Mouse (Mus musculus): Measurements from ENCODE around the gene Slc15a1. TPM values are rescaled to one million over a fixed set of nuclear protein-coding genes. Genes with fewer than 3 reads are reported as not detected.

The Slc15a1 gene
- polyA plus RNA-seq, 1 experiment = 0.07 TPM

DNA sequence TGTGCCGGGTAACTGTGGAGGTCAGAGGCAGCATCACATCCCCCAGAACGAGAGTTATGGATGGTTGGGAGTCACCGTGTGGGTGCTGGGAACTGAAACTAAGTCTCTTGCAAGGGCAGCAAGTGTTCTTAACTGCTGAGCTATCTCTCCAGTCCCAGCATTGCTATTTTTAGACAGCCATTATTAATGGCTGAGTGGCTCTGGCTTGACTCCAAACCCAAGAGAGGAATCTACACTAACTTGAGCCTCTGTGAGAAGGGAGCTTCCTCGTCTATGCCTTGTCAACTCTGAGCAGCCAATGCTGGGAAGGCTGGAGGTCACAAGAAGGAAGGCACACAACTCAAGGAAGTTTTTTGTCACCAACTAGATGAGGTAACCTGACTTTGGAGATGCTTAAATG is 16.7 kb upstream of the Slc15a1 start:
- DNase-seq (ENCODE audit: low read depth) = peak; percentile 56
- TF ChIP-seq CTCF (IDR thresholded peaks at IDR 0.05; ENCODE audit: borderline replicate concordance, extremely low read depth, insufficient read depth, insufficient read length) (no peak), POLR2A (IDR thresholded peaks at IDR 0.05; ENCODE audit: borderline replicate concordance, extremely low read depth, insufficient read depth, insufficient read length, poor library complexity, severe bottlenecking) (no peak)

DNA sequence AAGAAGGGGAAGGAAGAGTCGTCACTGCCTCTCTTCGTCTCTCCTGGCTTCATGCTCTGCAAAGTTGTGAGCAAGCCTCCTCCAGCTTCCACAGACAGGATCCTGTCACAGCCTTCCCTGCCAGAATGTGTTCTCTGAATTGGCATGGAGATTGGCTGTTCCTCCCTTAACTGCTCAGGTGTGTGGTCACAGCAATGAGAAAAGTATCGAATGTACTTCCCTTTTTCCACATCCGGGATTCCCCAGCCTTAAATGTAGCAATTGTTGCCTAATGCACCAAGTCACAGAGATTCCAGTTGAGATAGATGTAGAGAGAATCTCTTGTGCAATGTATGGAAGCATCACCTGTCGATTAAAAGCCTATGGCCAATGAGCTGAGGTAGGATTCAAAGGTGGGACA is 11.8 kb upstream of the Slc15a1 start:
- DNase-seq (ENCODE audit: low read depth) = no peak
- TF ChIP-seq POLR2A (IDR thresholded peaks at IDR 0.05; ENCODE audit: borderline replicate concordance, extremely low read depth, insufficient read depth, insufficient read length, poor library complexity, severe bottlenecking) (no peak), CTCF (IDR thresholded peaks at IDR 0.05; ENCODE audit: borderline replicate concordance, extremely low read depth, insufficient read depth, insufficient read length) (no peak)

DNA sequence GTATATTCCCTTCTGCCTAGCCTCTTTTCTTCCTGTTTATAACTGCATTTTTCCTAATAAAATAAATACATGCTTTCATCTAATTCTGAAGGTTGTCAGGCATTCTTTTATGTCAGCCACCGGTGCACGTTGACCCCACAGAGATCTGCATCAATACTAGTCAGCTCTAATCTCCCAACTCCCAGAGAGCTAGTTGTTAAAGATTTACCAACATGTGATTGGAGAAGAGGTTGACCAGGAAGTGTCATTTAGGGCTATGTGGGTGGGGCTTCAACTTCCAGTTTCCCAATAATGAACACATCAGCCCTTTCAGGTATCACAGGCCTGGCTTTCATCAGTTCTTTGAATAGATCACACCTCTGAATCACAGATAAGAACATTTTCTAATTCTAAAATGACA is 3.9 kb upstream of the Slc15a1 start:
- TF ChIP-seq POLR2A (IDR thresholded peaks at IDR 0.05; ENCODE audit: borderline replicate concordance, extremely low read depth, insufficient read depth, insufficient read length, poor library complexity, severe bottlenecking) (no peak), CTCF (IDR thresholded peaks at IDR 0.05; ENCODE audit: borderline replicate concordance, extremely low read depth, insufficient read depth, insufficient read length) (no peak)
- DNase-seq (ENCODE audit: low read depth) = no peak

DNA sequence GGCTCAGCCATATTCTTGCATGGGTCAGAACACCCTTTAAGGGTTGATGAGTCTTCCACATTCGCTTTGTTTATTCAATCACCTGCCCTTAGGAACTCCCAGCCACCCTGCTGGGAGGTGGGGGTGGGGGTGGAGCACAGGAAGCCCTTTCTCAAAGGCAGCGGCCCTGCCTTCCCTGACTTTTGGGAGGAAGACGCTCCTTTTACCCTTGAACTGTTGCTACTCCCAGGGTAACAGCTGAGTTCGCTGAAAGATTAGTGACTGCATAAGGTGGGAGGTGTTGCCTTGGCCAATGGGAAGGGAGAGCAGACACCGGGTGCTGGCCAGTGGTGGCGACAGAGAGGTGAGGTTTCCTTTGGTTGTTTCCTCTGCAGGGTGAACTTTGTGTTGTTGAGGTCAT is 1.3 kb upstream of the Slc15a1 start:
- DNase-seq (ENCODE audit: low read depth) = no peak
- TF ChIP-seq CTCF (IDR thresholded peaks at IDR 0.05; ENCODE audit: borderline replicate concordance, extremely low read depth, insufficient read depth, insufficient read length) (no peak), POLR2A (IDR thresholded peaks at IDR 0.05; ENCODE audit: borderline replicate concordance, extremely low read depth, insufficient read depth, insufficient read length, poor library complexity, severe bottlenecking) (no peak)

DNA sequence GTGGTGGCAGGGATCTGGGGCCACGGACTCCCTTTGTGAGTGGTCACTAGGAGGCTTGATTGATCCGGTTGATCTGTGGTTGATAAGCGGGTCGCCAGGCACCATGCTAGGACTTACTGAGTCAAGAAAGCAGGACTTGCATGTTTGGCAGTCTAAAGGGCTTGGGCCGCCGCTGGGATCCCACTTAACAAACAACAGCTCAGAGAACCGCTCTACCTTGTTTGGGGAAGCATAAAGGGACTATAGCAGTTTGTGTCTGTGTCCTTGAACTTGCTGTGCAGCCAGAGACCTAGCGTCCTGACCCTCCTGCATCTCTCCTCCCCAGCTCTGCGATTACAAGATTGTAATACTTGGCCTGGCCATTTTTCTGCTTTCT is 421 bp upstream of the Slc15a1 start:
- DNase-seq (ENCODE audit: low read depth) = no peak
- TF ChIP-seq POLR2A (IDR thresholded peaks at IDR 0.05; ENCODE audit: borderline replicate concordance, extremely low read depth, insufficient read depth, insufficient read length, poor library complexity, severe bottlenecking) (no peak), CTCF (IDR thresholded peaks at IDR 0.05; ENCODE audit: borderline replicate concordance, extremely low read depth, insufficient read depth, insufficient read length) (no peak)

DNA sequence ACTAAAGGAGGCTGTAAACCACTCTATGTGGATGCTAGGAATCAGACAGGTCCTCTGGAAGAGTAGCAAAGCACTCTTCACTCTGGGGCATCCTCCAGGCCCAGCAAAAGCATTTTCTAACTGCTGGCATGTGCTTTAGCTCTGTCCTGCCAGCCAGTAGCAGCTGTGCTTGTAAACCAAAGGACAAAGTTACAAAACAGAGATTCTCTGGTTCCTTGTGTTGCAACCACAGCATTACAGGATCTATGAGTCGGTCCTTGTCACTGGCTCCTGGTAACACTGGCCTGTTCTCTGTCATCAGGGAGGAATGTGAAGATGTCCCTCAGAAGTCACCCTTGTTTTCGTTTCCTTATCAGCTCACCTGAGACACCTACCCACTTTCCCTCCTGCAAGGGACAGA is 4.5 kb downstream of the Slc15a1 start:
- no peak for DNase-seq (ENCODE audit: low read depth)
- TF ChIP-seq POLR2A (IDR thresholded peaks at IDR 0.05; ENCODE audit: borderline replicate concordance, extremely low read depth, insufficient read depth, insufficient read length, poor library complexity, severe bottlenecking) = no peak
- no peak for TF ChIP-seq CTCF (IDR thresholded peaks at IDR 0.05; ENCODE audit: borderline replicate concordance, extremely low read depth, insufficient read depth, insufficient read length)

DNA sequence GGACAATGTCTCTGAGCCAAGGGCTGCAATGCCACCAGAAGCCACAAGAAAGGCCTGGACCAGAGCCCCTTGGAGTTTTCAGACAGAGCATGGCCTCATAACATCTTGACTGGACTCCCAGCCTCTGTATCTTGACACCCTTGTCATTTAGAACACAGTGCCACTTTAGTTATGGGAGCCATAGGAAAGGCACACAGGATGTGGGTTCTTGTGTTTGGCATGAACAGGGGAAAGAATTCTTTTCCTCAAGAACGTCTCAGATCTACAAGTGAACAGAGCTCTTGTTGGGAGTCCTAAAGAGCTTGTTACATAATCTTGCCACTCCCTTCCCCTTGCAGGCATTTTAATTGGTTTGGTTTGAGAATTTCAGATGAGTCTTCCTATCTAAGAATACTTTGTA is 5.3 kb downstream of the Slc15a1 start:
- DNase-seq (ENCODE audit: low read depth) = no peak
- TF ChIP-seq POLR2A (IDR thresholded peaks at IDR 0.05; ENCODE audit: borderline replicate concordance, extremely low read depth, insufficient read depth, insufficient read length, poor library complexity, severe bottlenecking) (no peak), CTCF (IDR thresholded peaks at IDR 0.05; ENCODE audit: borderline replicate concordance, extremely low read depth, insufficient read depth, insufficient read length) (no peak)

DNA sequence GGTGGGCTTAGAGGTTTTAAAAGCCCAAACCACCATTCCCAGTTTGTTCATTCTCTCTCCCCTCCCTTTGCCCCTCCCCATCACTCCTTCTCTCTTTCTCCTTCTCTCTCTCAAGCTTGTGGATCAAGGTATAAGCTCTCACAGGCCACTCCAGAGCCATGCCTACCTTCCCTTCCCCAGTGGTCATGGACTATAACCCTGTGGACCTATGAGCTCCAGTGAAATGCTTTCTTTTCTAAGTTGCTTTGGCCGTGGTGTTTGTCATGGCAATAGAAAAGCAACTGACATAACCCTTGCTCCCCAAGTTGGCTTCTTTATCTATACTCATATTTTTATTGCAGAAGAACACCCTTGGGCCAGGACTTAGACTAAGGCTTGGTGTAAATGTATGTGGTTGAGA is 7.3 kb downstream of the Slc15a1 start:
- TF ChIP-seq POLR2A (IDR thresholded peaks at IDR 0.05; ENCODE audit: borderline replicate concordance, extremely low read depth, insufficient read depth, insufficient read length, poor library complexity, severe bottlenecking) (no peak), CTCF (IDR thresholded peaks at IDR 0.05; ENCODE audit: borderline replicate concordance, extremely low read depth, insufficient read depth, insufficient read length) (no peak)
- DNase-seq (ENCODE audit: low read depth) = no peak

DNA sequence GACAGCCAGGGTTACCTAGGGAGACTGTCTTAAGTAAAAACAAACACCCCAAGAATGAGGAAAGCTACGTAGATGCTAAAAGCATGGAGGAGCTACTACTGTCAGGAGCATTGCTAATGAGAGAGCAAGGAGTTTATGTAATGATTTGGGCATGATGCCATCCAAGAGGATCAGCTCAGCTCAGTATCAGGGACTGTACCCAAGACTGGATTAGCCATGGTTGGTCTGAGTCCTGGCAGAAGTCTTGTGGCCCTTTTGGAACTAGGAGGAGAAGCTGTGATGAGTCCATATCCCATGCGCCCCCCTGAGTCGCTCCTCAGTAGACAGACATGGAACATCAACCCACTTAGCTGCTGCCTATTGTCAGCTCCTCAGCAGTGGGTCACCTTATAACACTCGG is 9.3 kb downstream of the Slc15a1 start:
- no peak for TF ChIP-seq CTCF (IDR thresholded peaks at IDR 0.05; ENCODE audit: borderline replicate concordance, extremely low read depth, insufficient read depth, insufficient read length)
- no peak for TF ChIP-seq POLR2A (IDR thresholded peaks at IDR 0.05; ENCODE audit: borderline replicate concordance, extremely low read depth, insufficient read depth, insufficient read length, poor library complexity, severe bottlenecking)
- peak; percentile 10 for DNase-seq (ENCODE audit: low read depth)

DNA sequence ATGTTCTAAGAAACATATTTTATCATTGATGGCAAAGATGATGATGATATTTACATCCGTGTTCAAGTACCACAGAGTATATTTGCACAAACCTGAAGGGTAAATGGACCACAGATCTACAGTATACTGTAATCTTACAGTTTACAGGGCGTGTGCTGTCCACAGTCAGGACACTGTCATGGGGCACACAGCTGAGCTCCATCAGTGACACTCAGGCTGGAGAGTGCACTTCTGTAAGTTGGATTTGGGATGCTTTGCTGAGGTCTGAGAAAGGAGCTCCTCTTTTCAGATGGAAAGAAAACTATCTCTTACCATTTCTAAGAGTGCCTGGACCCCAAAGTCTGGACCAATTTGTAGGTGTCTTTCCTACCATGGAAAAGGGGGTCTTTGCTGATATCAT is 9.9 kb downstream of the Slc15a1 start:
- no peak for TF ChIP-seq CTCF (IDR thresholded peaks at IDR 0.05; ENCODE audit: borderline replicate concordance, extremely low read depth, insufficient read depth, insufficient read length)
- TF ChIP-seq POLR2A (IDR thresholded peaks at IDR 0.05; ENCODE audit: borderline replicate concordance, extremely low read depth, insufficient read depth, insufficient read length, poor library complexity, severe bottlenecking) = no peak

DNA sequence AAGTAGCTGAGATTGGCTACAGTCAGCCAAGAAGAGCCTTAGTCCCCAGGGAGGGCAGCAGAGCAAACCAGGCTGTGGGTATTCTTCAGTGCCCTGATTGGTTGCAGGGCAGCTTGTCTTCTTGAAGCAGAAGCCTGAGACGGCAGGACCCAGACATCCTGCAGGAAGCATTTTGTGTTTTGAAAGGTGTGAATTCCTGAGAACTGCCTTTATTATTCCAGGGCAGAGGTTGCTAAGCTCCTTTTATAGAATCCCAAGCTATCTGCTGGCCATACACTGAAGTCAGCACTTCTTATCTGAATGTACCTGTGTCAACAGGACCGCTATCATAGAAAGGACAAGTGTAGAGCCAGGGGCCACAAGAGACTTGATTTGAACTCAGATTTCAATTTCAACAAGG is 10.8 kb downstream of the Slc15a1 start:
- DNase-seq (ENCODE audit: low read depth) = no peak
- TF ChIP-seq POLR2A (IDR thresholded peaks at IDR 0.05; ENCODE audit: borderline replicate concordance, extremely low read depth, insufficient read depth, insufficient read length, poor library complexity, severe bottlenecking) (no peak), CTCF (IDR thresholded peaks at IDR 0.05; ENCODE audit: borderline replicate concordance, extremely low read depth, insufficient read depth, insufficient read length) (no peak)

More for the DNA sequence above, 9.9 kb downstream of the Slc15a1 start:
- no peak for DNase-seq (ENCODE audit: low read depth)

DNA sequence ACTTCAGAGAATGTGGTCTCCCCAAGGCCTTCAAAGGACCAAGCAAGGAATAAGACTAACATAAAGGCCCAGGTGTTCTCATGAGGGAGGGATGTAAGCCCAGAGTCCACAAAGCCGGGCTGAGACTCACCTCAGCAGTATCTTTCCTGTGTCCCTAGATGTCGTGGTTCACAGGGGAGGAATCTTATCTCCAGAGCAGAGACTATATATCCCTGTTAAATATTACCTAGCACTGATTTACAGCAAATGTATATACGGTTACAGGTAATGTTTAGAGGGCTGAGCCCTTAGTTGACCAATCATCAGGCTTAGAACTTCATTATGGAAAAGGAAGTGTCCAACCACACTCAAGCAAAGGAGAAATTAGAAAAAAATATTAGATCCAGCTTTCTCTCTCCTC is 11.3 kb downstream of the Slc15a1 start:
- no peak for DNase-seq (ENCODE audit: low read depth)
- TF ChIP-seq CTCF (IDR thresholded peaks at IDR 0.05; ENCODE audit: borderline replicate concordance, extremely low read depth, insufficient read depth, insufficient read length) (no peak), POLR2A (IDR thresholded peaks at IDR 0.05; ENCODE audit: borderline replicate concordance, extremely low read depth, insufficient read depth, insufficient read length, poor library complexity, severe bottlenecking) (no peak)

DNA sequence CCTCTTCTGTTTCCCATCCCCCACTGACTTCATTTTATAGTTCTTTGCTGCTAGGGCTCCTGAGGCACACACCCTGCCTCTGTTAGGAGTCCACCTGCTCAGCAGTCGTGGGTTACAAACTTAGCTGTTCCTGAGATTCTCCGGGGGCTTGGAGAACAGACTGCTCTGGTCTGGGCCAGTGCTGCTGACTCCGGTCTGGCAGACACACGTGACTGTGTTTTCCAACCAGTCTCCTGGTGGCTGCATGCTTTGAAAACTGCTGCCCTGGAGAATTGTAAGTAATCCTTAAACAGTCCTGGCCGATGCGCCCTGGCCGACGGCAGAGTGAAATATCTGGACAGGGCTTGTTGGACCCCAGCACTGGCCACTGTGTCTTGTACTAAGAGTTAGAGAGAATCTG is 12.7 kb downstream of the Slc15a1 start:
- DNase-seq (ENCODE audit: low read depth) = peak; percentile 18
- TF ChIP-seq POLR2A (IDR thresholded peaks at IDR 0.05; ENCODE audit: borderline replicate concordance, extremely low read depth, insufficient read depth, insufficient read length, poor library complexity, severe bottlenecking) (no peak), CTCF (IDR thresholded peaks at IDR 0.05; ENCODE audit: borderline replicate concordance, extremely low read depth, insufficient read depth, insufficient read length) (no peak)

Measured in brain, embryonic 14.5 days (tissue).